Mouse (Mus musculus): Measurements from ENCODE around the gene Camk2n2. TPM values are rescaled to one million over a fixed set of nuclear protein-coding genes. Genes with fewer than 3 reads are reported as not detected.

Gene Camk2n2
- polyA plus RNA-seq (2012): 4.1 and 4.3 TPM in 2 replicates

GRCm38 (mm10) chr16:20621191-20621990, at the start of gene Camk2n2:
Gene Camk2n2, minus strand, starts transcription at chr16:20621287.

GRCm38 (mm10) chr16:20668013-20668412, 46.9 kb upstream of the Camk2n2 start, which contains the start of gene Eif4g1:
Gene Eif4g1, plus strand, starts transcription at chr16:20668313.

GRCm38 (mm10) chr16:20651076-20651946, 30.2 kb upstream of the Camk2n2 start, which contains the start of gene Psmd2:
Gene Psmd2, plus strand, starts transcription at chr16:20651652.

GRCm38 (mm10) chr16:20629731-20630634, 8.9 kb upstream of the Camk2n2 start, which contains the start of gene Ece2:
Gene Ece2, plus strand, starts transcription at chr16:20629828.

GRCm38 (mm10) chr16:20611357-20612227, 9.5 kb downstream of the Camk2n2 start, which contains the start of the genes Eef1akmt4, Gm49333 and Alg3:
Gene Eef1akmt4, plus strand, starts transcription at chr16:20611593.
Gene Gm49333, plus strand, starts transcription at chr16:20611610.
Gene Alg3, minus strand, starts transcription at chr16:20611735.

GRCm38 (mm10) chr16:20589366-20589938, 31.6 kb downstream of the Camk2n2 start, which contains the start of gene Vwa5b2:
Gene Vwa5b2, plus strand, starts transcription at chr16:20589471.

Other genes with a start within 250 kb of the Camk2n2 start
- gene Abcc5, start 194.9 kb downstream of the Camk2n2 start, polyA plus RNA-seq (2012): 10.1 and 12.0 TPM in 2 replicates
- gene Eif2b5, start 122.5 kb downstream of the Camk2n2 start, polyA plus RNA-seq (2012): 15.3 and 18.8 TPM in 2 replicates
- gene Dvl3, start 104.3 kb downstream of the Camk2n2 start, polyA plus RNA-seq (2012): 26.6 and 40.0 TPM in 2 replicates
- 121 and 128 TPM in 2 replicates for gene Ap2m1, start 85.8 kb downstream of the Camk2n2 start, polyA plus RNA-seq (2012)
- 22.5 and 24.3 TPM in 2 replicates for gene Abcf3, start 72.7 kb downstream of the Camk2n2 start, polyA plus RNA-seq (2012)
- gene Vwa5b2, start 31.8 kb downstream of the Camk2n2 start, polyA plus RNA-seq (2012): 0.02 and 0.19 TPM in 2 replicates
- gene Eef1akmt4, start 9.7 kb downstream of the Camk2n2 start, polyA plus RNA-seq (2012): 7.4 and 10.6 TPM in 2 replicates
- not detected in 2 replicates for gene Gm49333, start 9.7 kb downstream of the Camk2n2 start, polyA plus RNA-seq (2012)
- gene Alg3, start 9.6 kb downstream of the Camk2n2 start, polyA plus RNA-seq (2012): 13.1 and 17.5 TPM in 2 replicates
- 0.14 and 0.16 TPM in 2 replicates for gene Ece2, start 8.5 kb upstream of the Camk2n2 start, polyA plus RNA-seq (2012)
- gene Psmd2, start 30.4 kb upstream of the Camk2n2 start, polyA plus RNA-seq (2012): 220 and 372 TPM in 2 replicates
- gene Eif4g1, start 47.0 kb upstream of the Camk2n2 start, polyA plus RNA-seq (2012): 561 and 648 TPM in 2 replicates
- 0.90 and 0.92 TPM in 2 replicates for gene Fam131a, start 72.0 kb upstream of the Camk2n2 start, polyA plus RNA-seq (2012)
- gene Polr2h, start 96.4 kb upstream of the Camk2n2 start, polyA plus RNA-seq (2012): 3.6 and 4.3 TPM in 2 replicates
- gene Clcn2, start 96.5 kb upstream of the Camk2n2 start, polyA plus RNA-seq (2012): 8.5 and 12.8 TPM in 2 replicates
- 0.01 TPM in 2 replicates for gene Chrd, start 111.8 kb upstream of the Camk2n2 start, polyA plus RNA-seq (2012)
- not detected in 2 replicates for gene Thpo, start 113.2 kb upstream of the Camk2n2 start, polyA plus RNA-seq (2012)

Measured in megakaryocyte-erythroid progenitor cell, adult 5 weeks (primary cell).